Comparison of ENCODE assay signal across 11 mouse cellular contexts in genomic region chrX:98856046-98856445, GRCm38 (mm10). TPM values are rescaled to one million over a fixed set of nuclear protein-coding genes. Genes with fewer than 3 reads are reported as not detected.
DNase-seq lines count a peak whose midpoint lies in the region; ATAC-seq and TF ChIP-seq lines count a peak whose summit lies in the region.
"Had no signal": no experiment of that assay in that cellular context is flagged by ENCODE, and none has a peak within 500 bp of the region (broad histone marks: within the 10 kb centered on the region; RNA-seq: fewer than 3 reads in every experiment).

No protein-coding gene starts in this region.

- no peak overlapping the region for H3K4me3 ChIP-seq in bone marrow macrophage, adult 2 months (ENCODE audit: insufficient read depth, low read length)
- H3K4me3 ChIP-seq in hindbrain, embryonic 16.5 days (ENCODE audit: low read length): no peak overlapping the region

- WGBS in hindbrain, embryonic 16.5 days: 82% methylated on average over 2 of the region's 2 CpGs

- no peak overlapping the region for H3K4me2 ChIP-seq in hindbrain, embryonic 16.5 days (ENCODE audit: low read length)

- no peaks in the 10 kb centered on the region for H3K36me3 ChIP-seq in hindbrain, embryonic 16.5 days (ENCODE audit: control insufficient read depth, insufficient read depth, low read length)

- H3K9ac ChIP-seq in hindbrain, embryonic 16.5 days (ENCODE audit: low read depth, low read length): no peak overlapping the region
- H3K9ac ChIP-seq: forebrain, postnatal 0 days had no signal

- H3K4me1 ChIP-seq in bone marrow macrophage, adult 2 months (ENCODE audit: control insufficient read depth, insufficient read depth, low read length): peaks cover 31% of the 10 kb centered on the region
- no peaks in the 10 kb centered on the region for H3K4me1 ChIP-seq in hindbrain, embryonic 16.5 days (ENCODE audit: control insufficient read depth, insufficient read depth, low read depth, low read length)

- ATAC-seq in hindbrain, embryonic 16.5 days: no peak
- ATAC-seq: forebrain, postnatal 0 days had no signal

- H3K27me3 ChIP-seq in hindbrain, embryonic 16.5 days (replicated peaks; ENCODE audit: control insufficient read depth, insufficient read depth, low read length): no peaks in the 10 kb centered on the region

- TF ChIP-seq POLR2A in bone marrow macrophage, adult 2 months (IDR thresholded peaks at IDR 0.05; ENCODE audit: borderline replicate concordance, low read depth, low read length): no peak

- peak; percentile 47 for DNase-seq in ovary, adult 18-20 months (ENCODE audit: low spot score)
- DNase-seq in ovary, postnatal 14 days (ENCODE audit: low spot score): no peak
- peak; percentile 21 for DNase-seq in gastrocnemius, postnatal 25 days
- peak; percentile 15 to 47 for DNase-seq in lung, postnatal 4 days
- no peak for DNase-seq in cerebellum, postnatal 36 days
- DNase-seq: cerebellum, adult 18-20 months; forebrain, postnatal 0 days; kidney, adult 9 months; thymus, postnatal 25 days had no signal

- peak overlapping the region; percentile 33 for H3K27ac ChIP-seq in bone marrow macrophage, adult 2 months (ENCODE audit: insufficient read depth, low read depth, low read length)
- H3K27ac ChIP-seq in hindbrain, embryonic 16.5 days (ENCODE audit: low read depth, low read length): no peak overlapping the region

- no peaks in the 10 kb centered on the region for H3K9me3 ChIP-seq in hindbrain, embryonic 16.5 days (ENCODE audit: control insufficient read depth, low read length)

- no peak for TF ChIP-seq CTCF in bone marrow macrophage, adult 2 months (IDR thresholded peaks at IDR 0.05; ENCODE audit: low read depth, low read length)

RNA-seq across cellular contexts. Expression of gene Ophn1, which starts 34.8 kb away (rescaled TPM):
- polyA plus RNA-seq in bone marrow macrophage, adult 2 months (2012; ENCODE audit: insufficient read depth, insufficient read length, missing spikeins): 42.4 and 42.6 TPM in 2 replicates
- 1 to 10 TPM; 3.7 to 4.1 TPM for total RNA-seq in gastrocnemius, postnatal 25 days (2021)
- polyA plus RNA-seq in hindbrain, embryonic 16.5 days (2015; fragmentation: Nextera tagmentation; extraction: Ambion mirVana): 39.9 and 42.1 TPM in 2 replicates

Comparison
In these comparisons a context has a peak if more than half of its experiments do, and no peak if none do; other contexts are left out.
1. DNase-seq: peak in ovary, adult 18-20 months (single experiment), gastrocnemius, postnatal 25 days (single experiment) and lung, postnatal 4 days (2 of 2); none in ovary, postnatal 14 days (single experiment) and cerebellum, postnatal 36 days (0 of 2).